Comparison of ENCODE assay signal across 11 mouse cellular contexts in the genomic region with DNA sequence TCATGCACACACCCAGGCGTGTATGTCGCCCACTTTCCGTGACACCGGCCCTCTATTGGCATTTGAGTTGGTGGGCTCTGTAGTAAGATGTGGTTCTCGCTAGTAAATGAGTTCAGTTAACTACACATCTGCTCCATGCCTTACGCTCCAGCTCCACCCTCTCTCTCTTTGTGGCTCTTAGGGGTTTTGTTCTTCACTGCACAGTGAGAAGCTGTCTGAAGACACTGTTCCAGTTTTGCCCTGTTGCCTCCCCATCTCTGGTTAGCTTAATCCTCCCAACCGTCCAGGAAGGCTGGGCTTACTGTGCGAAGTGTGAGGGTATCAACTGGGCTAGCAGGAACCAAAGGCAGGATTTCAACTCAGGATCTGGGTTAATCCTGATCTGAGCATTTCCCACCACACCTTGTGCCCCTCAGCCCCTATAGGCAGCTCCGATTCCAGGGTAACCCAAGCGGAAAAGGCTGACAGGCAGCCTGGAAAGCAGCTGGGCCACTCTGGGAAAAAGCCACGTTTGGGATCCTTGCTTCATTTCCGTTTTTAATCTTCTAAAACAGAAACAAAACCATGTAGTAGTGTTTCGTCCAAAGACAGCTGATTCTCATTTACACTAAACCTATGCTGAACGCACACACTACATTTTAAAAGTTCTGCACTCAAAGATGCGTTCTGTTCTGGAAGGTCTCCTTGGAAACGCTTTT. TPM values are rescaled to one million over a fixed set of nuclear protein-coding genes. Genes with fewer than 3 reads are reported as not detected.
DNase-seq lines count a peak whose midpoint lies in the region; ATAC-seq and TF ChIP-seq lines count a peak whose summit lies in the region.
"Had no signal": no experiment of that assay in that cellular context is flagged by ENCODE, and none has a peak within 500 bp of the region (broad histone marks: within the 10 kb centered on the region; RNA-seq: fewer than 3 reads in every experiment).

No protein-coding gene starts in this region.

- no peak overlapping the region for H3K27ac ChIP-seq in kidney, adult 2 months (ENCODE audit: insufficient read depth, low read depth, low read length)
- H3K27ac ChIP-seq in embryonic facial prominence, embryonic 15.5 days (replicated peaks), result peak overlapping the region; percentile 90
- peak overlapping the region; percentile 72 for H3K27ac ChIP-seq in limb, embryonic 15.5 days

- H3K4me1 ChIP-seq in kidney, adult 2 months (ENCODE audit: control insufficient read depth, insufficient read depth, low read length), result peaks cover 3% of the 10 kb centered on the region; the same call in 1 of the 2 replicates
- peaks cover 79% of the 10 kb centered on the region for H3K4me1 ChIP-seq in embryonic facial prominence, embryonic 15.5 days
- peaks cover 93% of the 10 kb centered on the region for H3K4me1 ChIP-seq in limb, embryonic 15.5 days

- peak; percentile 48; the same call in 1 of the 2 replicates for ATAC-seq in embryonic facial prominence, embryonic 15.5 days (ENCODE audit: insufficient number of reproducible peaks, low FRiP score, low TSS enrichment, low read depth)
- ATAC-seq in limb, embryonic 15.5 days (ENCODE audit: insufficient number of reproducible peaks, low FRiP score, low TSS enrichment, low read depth), result no peak
- ATAC-seq in granulocyte monocyte progenitor cell, adult 5-6 weeks (replicated peaks; ENCODE audit: poor library complexity, severe bottlenecking), result no peak
- ATAC-seq: Patski had no signal

- no peaks in the 10 kb centered on the region for H3K36me3 ChIP-seq in kidney, adult 2 months (ENCODE audit: control insufficient read depth, insufficient read depth, low read length)
- H3K36me3 ChIP-seq in embryonic facial prominence, embryonic 15.5 days, result 0 out of 2 replicates have a peak, but pooled peaks cover 5% of the 10 kb centered on the region
- no peaks in the 10 kb centered on the region; the same call in 1 of the 2 replicates for H3K36me3 ChIP-seq in limb, embryonic 15.5 days

- TF ChIP-seq POLR2A in kidney, adult 2 months (IDR thresholded peaks at IDR 0.05; ENCODE audit: low read depth, low read length), result no peak

- H3K27me3 ChIP-seq in kidney, adult 2 months (replicated peaks; ENCODE audit: control insufficient read depth, insufficient read depth, low read length), result no peaks in the 10 kb centered on the region
- no peaks in the 10 kb centered on the region for H3K27me3 ChIP-seq in embryonic facial prominence, embryonic 15.5 days
- no peaks in the 10 kb centered on the region for H3K27me3 ChIP-seq in limb, embryonic 15.5 days
- H3K27me3 ChIP-seq: Patski had no signal

- H3K4me2 ChIP-seq in embryonic facial prominence, embryonic 15.5 days (replicated peaks), result peak overlapping the region; percentile 24; the same call in 1 of the 2 replicates
- peak overlapping the region; percentile 24; the same call in 1 of the 2 replicates for H3K4me2 ChIP-seq in limb, embryonic 15.5 days

- H3K9ac ChIP-seq in embryonic facial prominence, embryonic 15.5 days, result no peak overlapping the region
- H3K9ac ChIP-seq in limb, embryonic 15.5 days, result no peak overlapping the region

- no peaks in the 10 kb centered on the region for H3K9me3 ChIP-seq in embryonic facial prominence, embryonic 15.5 days (replicated peaks)
- H3K9me3 ChIP-seq in limb, embryonic 15.5 days, result no peaks in the 10 kb centered on the region

- 65% methylated on average over 16 of the region's 16 CpGs for WGBS in kidney, adult 2 months
- WGBS in embryonic facial prominence, embryonic 15.5 days, result 38% methylated on average over 16 of the region's 16 CpGs
- WGBS in limb, embryonic 15.5 days, result 44% methylated on average over 16 of the region's 16 CpGs

- no peak for TF ChIP-seq CTCF in kidney, adult 2 months (conservative IDR thresholded peaks at IDR 0.05; ENCODE audit: insufficient read depth, insufficient read length, low read depth, low read length)

- H3K4me3 ChIP-seq in kidney, adult 2 months (ENCODE audit: insufficient read depth, low read depth, low read length), result no peak overlapping the region
- no peak overlapping the region for H3K4me3 ChIP-seq in embryonic facial prominence, embryonic 15.5 days (replicated peaks)
- H3K4me3 ChIP-seq in limb, embryonic 15.5 days, result no peak overlapping the region

- DNase-seq in kidney, adult 2 months, result peak; percentile 18
- no peak for DNase-seq in kidney, adult 11 months
- peak; percentile 57 for DNase-seq in ZHBTc4 (ENCODE audit: low read depth, low spot score)
- no peak for DNase-seq in left cerebral cortex, adult 11 months (ENCODE audit: low spot score)
- DNase-seq: gastrocnemius, postnatal 36 days; lung, adult 2 months; spleen, adult 18-20 months had no signal

RNA-seq across cellular contexts. Expression of gene Nxn, which starts 45.9 kb away (rescaled TPM):
- polyA plus RNA-seq in kidney, adult 2 months (2012; rRNA removed), result 10.0 and 10.6 TPM in 2 replicates
- polyA plus RNA-seq in embryonic facial prominence, embryonic 15.5 days (2015; fragmentation: Nextera tagmentation; extraction: Ambion mirVana), result 72.1 and 74.8 TPM in 2 replicates
- polyA plus RNA-seq in limb, embryonic 15.5 days (2015; fragmentation: Nextera tagmentation; extraction: Ambion mirVana), result 48.1 and 60.8 TPM in 2 replicates
- 29.6 and 32.3 TPM in 2 replicates for total RNA-seq in granulocyte monocyte progenitor cell, adult 5-6 weeks (2014; fragmentation: Nextera tagmentation)
- 24.1 and 25.5 TPM in 2 replicates for total RNA-seq in granulocyte monocyte progenitor cell, adult 5-6 weeks (2017)

RNA-seq across cellular contexts. Expression of gene Timm22, which starts 53.7 kb away (rescaled TPM):
- 16.1 and 17.4 TPM in 2 replicates for polyA plus RNA-seq in kidney, adult 2 months (2012; rRNA removed)
- polyA plus RNA-seq in embryonic facial prominence, embryonic 15.5 days (2015; fragmentation: Nextera tagmentation; extraction: Ambion mirVana), result 101 and 106 TPM in 2 replicates
- polyA plus RNA-seq in limb, embryonic 15.5 days (2015; fragmentation: Nextera tagmentation; extraction: Ambion mirVana), result 101 and 107 TPM in 2 replicates
- total RNA-seq in granulocyte monocyte progenitor cell, adult 5-6 weeks (2014; fragmentation: Nextera tagmentation), result 21.3 and 32.4 TPM in 2 replicates
- total RNA-seq in granulocyte monocyte progenitor cell, adult 5-6 weeks (2017), result 9.9 and 13.9 TPM in 2 replicates

Comparison
In these comparisons a context has a peak if more than half of its experiments do, and no peak if none do; other contexts are left out.
1. DNase-seq: peak in kidney, adult 2 months (single experiment) and ZHBTc4 (single experiment); none in kidney, adult 11 months (single experiment) and left cerebral cortex, adult 11 months (single experiment).